Mouse (Mus musculus): ENCODE measurements at regions not wholly inside any gene's neighbourhood (a gene's known extent, or its start where the extent isn't known, plus 50 kb on each side); places are given as distances from the start of the nearest gene placed in this dataset.

DNA sequence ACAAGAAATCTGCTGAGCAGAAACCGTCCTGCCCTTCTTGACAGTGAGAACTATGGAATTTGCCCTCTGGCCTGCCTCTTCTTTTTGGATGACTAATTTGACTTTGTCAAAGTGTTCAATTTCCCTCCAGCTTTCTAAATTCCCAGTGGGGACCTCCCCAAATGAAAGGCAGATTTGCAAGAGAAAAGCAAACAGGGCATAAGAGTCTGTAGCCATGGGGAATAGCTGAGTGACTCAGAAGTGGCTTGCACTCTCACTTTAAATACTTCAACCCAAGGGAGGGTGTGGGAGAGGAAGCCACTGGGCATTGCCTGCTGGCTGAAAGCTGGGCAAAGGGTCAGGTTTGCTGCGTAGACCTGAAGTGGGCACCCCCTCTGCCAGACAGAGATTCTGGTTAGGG lies 220.7 kb upstream of the Prok2 start:
- Histone ChIP-seq H3K9ac (ENCODE audit: low read length) (no peak overlapping the region), H3K4me3 (ENCODE audit: low read length) (no peak overlapping the region), H3K4me2 (ENCODE audit: low read depth, low read length) (no peak overlapping the region), H3K4me1 (replicated peaks; ENCODE audit: control insufficient read depth, insufficient read depth, low read length) (peaks cover 16% of the 10 kb centered on the region), H3K36me3 (ENCODE audit: control insufficient read depth, insufficient read depth, low read length) (no peaks in the 10 kb centered on the region), H3K9me3 (ENCODE audit: control insufficient read depth, low read length) (no peaks in the 10 kb centered on the region), H3K27me3 (ENCODE audit: control insufficient read depth, insufficient read depth, low read depth, low read length) (no peaks in the 10 kb centered on the region), H3K27ac (ENCODE audit: low read length) (peak overlapping the region; percentile 56)
- 40% methylated on average over 2 of the region's 2 CpGs for WGBS
- peak; percentile 68 for ATAC-seq (ENCODE audit: low read depth)

DNA sequence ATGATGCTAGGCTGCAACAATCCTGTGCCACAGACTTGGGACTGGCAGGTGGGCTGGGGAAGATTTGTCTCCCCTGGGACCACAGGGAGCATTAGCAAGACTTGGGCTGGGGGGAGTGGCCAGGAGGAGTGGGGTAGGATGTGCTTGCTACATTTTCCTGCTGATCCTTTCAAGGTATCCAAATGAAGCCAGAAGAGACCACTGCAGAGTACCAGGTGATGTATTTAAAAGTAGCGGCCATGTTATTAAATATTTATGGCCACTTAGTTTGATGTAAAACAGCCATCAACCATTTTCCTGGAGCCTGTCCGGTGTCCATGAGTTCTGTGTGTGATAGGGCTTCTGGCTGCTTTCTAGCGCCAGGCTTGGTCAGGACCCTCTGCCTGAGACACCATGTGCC lies 220.3 kb upstream of the Prok2 start:
- Histone ChIP-seq H3K4me1 (replicated peaks; ENCODE audit: control insufficient read depth, insufficient read depth, low read length) (peaks cover 16% of the 10 kb centered on the region), H3K9ac (ENCODE audit: low read length) (no peak overlapping the region), H3K9me3 (ENCODE audit: control insufficient read depth, low read length) (no peaks in the 10 kb centered on the region), H3K27ac (ENCODE audit: low read length) (peak overlapping the region; percentile 56), H3K27me3 (ENCODE audit: control insufficient read depth, insufficient read depth, low read depth, low read length) (no peaks in the 10 kb centered on the region), H3K4me3 (ENCODE audit: low read length) (no peak overlapping the region), H3K36me3 (ENCODE audit: control insufficient read depth, insufficient read depth, low read length) (no peaks in the 10 kb centered on the region), H3K4me2 (ENCODE audit: low read depth, low read length) (no peak overlapping the region)
- ATAC-seq (ENCODE audit: low read depth): no peak
- 62% methylated on average over 3 of the region's 3 CpGs for WGBS

GRCm38 (mm10) chr6:99945691-99946090 lies 219.5 kb upstream of the Prok2 start:
- ATAC-seq (ENCODE audit: low read depth): no peak
- H3K9ac ChIP-seq (ENCODE audit: low read length): no peak overlapping the region
- no peak overlapping the region for H3K27ac ChIP-seq (ENCODE audit: low read length)
- H3K4me1 ChIP-seq (replicated peaks; ENCODE audit: control insufficient read depth, insufficient read depth, low read length): peaks cover 16% of the 10 kb centered on the region
- H3K27me3 ChIP-seq (ENCODE audit: control insufficient read depth, insufficient read depth, low read depth, low read length): no peaks in the 10 kb centered on the region; the same call in 1 of the 2 replicates
- H3K9me3 ChIP-seq (ENCODE audit: control insufficient read depth, low read length): no peaks in the 10 kb centered on the region
- no peak overlapping the region for H3K4me3 ChIP-seq (ENCODE audit: low read length)
- no peak overlapping the region for H3K4me2 ChIP-seq (ENCODE audit: low read depth, low read length)
- WGBS: 69% methylated on average over 2 of the region's 2 CpGs
- H3K36me3 ChIP-seq (ENCODE audit: control insufficient read depth, insufficient read depth, low read length): no peaks in the 10 kb centered on the region

DNA sequence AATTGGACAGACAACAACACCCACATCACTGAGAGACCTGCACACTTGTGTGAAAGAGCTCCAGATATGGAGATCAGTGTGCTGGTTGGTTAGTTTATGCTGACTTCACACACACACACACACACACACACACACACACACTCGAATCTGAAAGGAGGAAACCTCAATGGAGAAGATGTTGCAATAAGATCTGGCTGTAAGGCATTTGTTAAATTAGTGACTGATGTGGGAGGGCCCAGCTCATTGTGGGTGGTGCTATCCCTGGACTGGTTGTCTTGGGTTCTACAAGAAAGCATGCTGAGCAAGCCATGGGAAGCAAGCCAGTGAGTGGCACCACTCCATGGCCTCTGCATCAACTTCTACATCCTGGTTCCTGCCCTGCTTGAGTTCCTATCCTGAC lies 216.8 kb upstream of the Prok2 start:
- no peak overlapping the region for H3K4me2 ChIP-seq (ENCODE audit: low read depth, low read length)
- no peak overlapping the region for H3K9ac ChIP-seq (ENCODE audit: low read length)
- no peaks in the 10 kb centered on the region; the same call in none of the 2 replicates for H3K27me3 ChIP-seq (ENCODE audit: control insufficient read depth, insufficient read depth, low read depth, low read length)
- no peak overlapping the region for H3K4me3 ChIP-seq (ENCODE audit: low read length)
- no peaks in the 10 kb centered on the region for H3K9me3 ChIP-seq (ENCODE audit: control insufficient read depth, low read length)
- no peaks in the 10 kb centered on the region for H3K36me3 ChIP-seq (ENCODE audit: control insufficient read depth, insufficient read depth, low read length)
- no peak for ATAC-seq (ENCODE audit: low read depth)
- 50% methylated on average over 1 of the region's 1 CpGs for WGBS
- peaks cover 13% of the 10 kb centered on the region for H3K4me1 ChIP-seq (replicated peaks; ENCODE audit: control insufficient read depth, insufficient read depth, low read length)
- no peak overlapping the region for H3K27ac ChIP-seq (ENCODE audit: low read length)

- ATAC-seq (ENCODE audit: low read depth): no peak
- no peak overlapping the region for H3K27ac ChIP-seq (ENCODE audit: low read length)
- 35% methylated on average over 5 of the region's 5 CpGs for WGBS
- H3K4me3 ChIP-seq (ENCODE audit: low read length): no peak overlapping the region
- H3K9ac ChIP-seq (ENCODE audit: low read length): no peak overlapping the region
- H3K9me3 ChIP-seq (ENCODE audit: control insufficient read depth, low read length): no peaks in the 10 kb centered on the region
- H3K27me3 ChIP-seq (ENCODE audit: control insufficient read depth, insufficient read depth, low read depth, low read length): no peaks in the 10 kb centered on the region; the same call in none of the 2 replicates
- no peak overlapping the region for H3K4me2 ChIP-seq (ENCODE audit: low read depth, low read length)
- H3K36me3 ChIP-seq (ENCODE audit: control insufficient read depth, insufficient read depth, low read length): no peaks in the 10 kb centered on the region
- peaks cover 19% of the 10 kb centered on the region for H3K4me1 ChIP-seq (replicated peaks; ENCODE audit: control insufficient read depth, insufficient read depth, low read length)
Observed at GRCm38 (mm10) chr6:99940118-99940517, 213.9 kb upstream of the Prok2 start.

GRCm38 (mm10) chr6:99939382-99939781 lies 213.2 kb upstream of the Prok2 start:
- H3K4me1 ChIP-seq (replicated peaks; ENCODE audit: control insufficient read depth, insufficient read depth, low read length): peaks cover 19% of the 10 kb centered on the region
- no peak overlapping the region for H3K4me2 ChIP-seq (ENCODE audit: low read depth, low read length)
- no peak overlapping the region for H3K4me3 ChIP-seq (ENCODE audit: low read length)
- 49% methylated on average over 5 of the region's 5 CpGs for WGBS
- H3K9ac ChIP-seq (ENCODE audit: low read length): no peak overlapping the region
- no peaks in the 10 kb centered on the region for H3K9me3 ChIP-seq (ENCODE audit: control insufficient read depth, low read length)
- H3K36me3 ChIP-seq (ENCODE audit: control insufficient read depth, insufficient read depth, low read length): no peaks in the 10 kb centered on the region
- ATAC-seq (ENCODE audit: low read depth): no peak
- no peak overlapping the region for H3K27ac ChIP-seq (ENCODE audit: low read length)
- no peaks in the 10 kb centered on the region; the same call in none of the 2 replicates for H3K27me3 ChIP-seq (ENCODE audit: control insufficient read depth, insufficient read depth, low read depth, low read length)

DNA sequence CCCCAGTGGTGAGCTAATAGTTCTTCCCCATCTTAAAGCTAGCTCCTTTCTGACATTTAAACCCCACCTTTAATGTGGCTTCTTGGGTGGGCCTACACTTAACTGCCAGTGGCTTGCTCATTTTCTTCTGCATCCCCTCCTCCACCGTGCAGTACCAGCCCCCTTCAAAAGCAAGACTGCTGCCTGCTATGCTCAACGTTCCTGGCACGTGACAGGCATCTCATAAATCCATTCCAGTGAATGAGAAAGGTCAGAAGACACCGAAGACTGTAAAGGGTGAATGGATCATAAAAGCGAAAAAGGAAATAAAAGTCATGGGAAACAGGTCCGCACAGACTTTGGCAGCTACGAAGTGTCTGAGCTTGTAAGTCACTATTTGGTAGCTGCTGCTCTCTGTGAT lies 212.8 kb upstream of the Prok2 start:
- Histone ChIP-seq H3K4me3 (ENCODE audit: low read length) (no peak overlapping the region), H3K4me2 (ENCODE audit: low read depth, low read length) (no peak overlapping the region), H3K9ac (ENCODE audit: low read length) (no peak overlapping the region), H3K27me3 (ENCODE audit: control insufficient read depth, insufficient read depth, low read depth, low read length) (no peaks in the 10 kb centered on the region; the same call in none of the 2 replicates), H3K9me3 (ENCODE audit: control insufficient read depth, low read length) (no peaks in the 10 kb centered on the region), H3K36me3 (ENCODE audit: control insufficient read depth, insufficient read depth, low read length) (no peaks in the 10 kb centered on the region), H3K27ac (ENCODE audit: low read length) (no peak overlapping the region), H3K4me1 (replicated peaks; ENCODE audit: control insufficient read depth, insufficient read depth, low read length) (peaks cover 18% of the 10 kb centered on the region)
- WGBS: 47% methylated on average over 7 of the region's 7 CpGs
- no peak for ATAC-seq (ENCODE audit: low read depth)

DNA sequence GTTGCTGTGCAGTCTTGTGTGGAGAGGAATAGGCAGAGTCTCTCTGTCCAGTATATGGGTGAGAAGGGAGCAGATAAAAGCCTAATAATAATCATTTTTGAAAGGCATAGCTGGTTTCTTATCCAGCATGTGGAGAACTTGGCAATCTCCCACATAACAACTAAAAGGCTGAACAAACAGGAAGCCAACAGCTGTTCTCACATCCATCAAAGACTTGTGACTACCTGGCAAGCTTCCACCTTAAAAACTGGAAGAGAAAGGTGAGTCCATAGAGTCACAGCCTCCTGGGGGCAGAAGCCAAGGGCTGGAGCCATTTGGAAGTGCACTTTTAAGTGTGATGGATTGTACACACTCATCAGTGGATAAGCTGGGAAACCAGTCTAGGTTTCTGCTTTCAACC lies 210.5 kb upstream of the Prok2 start:
- no peak for ATAC-seq (ENCODE audit: low read depth)

DNA sequence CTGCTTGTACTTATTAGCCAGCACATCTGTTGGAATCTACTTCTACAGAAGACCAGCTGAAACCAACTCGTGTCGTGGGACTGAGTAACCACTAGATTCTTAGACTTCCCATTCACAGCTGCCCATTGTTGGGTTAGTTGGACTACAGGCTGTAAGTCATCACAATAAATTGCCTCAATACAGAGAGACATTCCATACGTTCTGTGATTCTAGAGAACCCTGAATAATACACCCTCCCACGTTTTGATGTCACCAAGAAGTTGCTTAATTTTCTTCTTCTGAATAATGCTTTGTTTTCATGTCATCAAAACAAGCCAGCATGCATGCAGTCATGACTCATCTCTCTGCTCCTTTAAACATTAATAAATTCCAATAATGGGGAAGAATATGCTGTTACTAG lies 209.2 kb upstream of the Prok2 start:
- H3K4me2 ChIP-seq (ENCODE audit: low read depth, low read length): no peak overlapping the region
- no peaks in the 10 kb centered on the region; the same call in 1 of the 2 replicates for H3K27me3 ChIP-seq (ENCODE audit: control insufficient read depth, insufficient read depth, low read depth, low read length)
- H3K36me3 ChIP-seq (ENCODE audit: control insufficient read depth, insufficient read depth, low read length): no peaks in the 10 kb centered on the region
- WGBS: 83% methylated on average over 4 of the region's 4 CpGs
- H3K27ac ChIP-seq (ENCODE audit: low read length): no peak overlapping the region
- H3K4me1 ChIP-seq (replicated peaks; ENCODE audit: control insufficient read depth, insufficient read depth, low read length): peaks cover 23% of the 10 kb centered on the region
- ATAC-seq (ENCODE audit: low read depth): no peak
- no peaks in the 10 kb centered on the region for H3K9me3 ChIP-seq (ENCODE audit: control insufficient read depth, low read length)
- no peak overlapping the region for H3K9ac ChIP-seq (ENCODE audit: low read length)
- no peak overlapping the region for H3K4me3 ChIP-seq (ENCODE audit: low read length)

More for the DNA sequence above, 210.5 kb upstream of the Prok2 start:
- Histone ChIP-seq H3K4me1 (replicated peaks; ENCODE audit: control insufficient read depth, insufficient read depth, low read length) (peaks cover 23% of the 10 kb centered on the region), H3K4me3 (ENCODE audit: low read length) (no peak overlapping the region), H3K36me3 (ENCODE audit: control insufficient read depth, insufficient read depth, low read length) (no peaks in the 10 kb centered on the region), H3K27me3 (ENCODE audit: control insufficient read depth, insufficient read depth, low read depth, low read length) (no peaks in the 10 kb centered on the region; the same call in none of the 2 replicates), H3K9ac (ENCODE audit: low read length) (no peak overlapping the region), H3K4me2 (ENCODE audit: low read depth, low read length) (no peak overlapping the region), H3K9me3 (ENCODE audit: control insufficient read depth, low read length) (no peaks in the 10 kb centered on the region), H3K27ac (ENCODE audit: low read length) (no peak overlapping the region)

GRCm38 (mm10) chr6:99934394-99934793 lies 208.2 kb upstream of the Prok2 start:
- peak; percentile 84 for ATAC-seq (ENCODE audit: low read depth)
- 24% methylated on average over 5 of the region's 5 CpGs for WGBS
- Histone ChIP-seq H3K4me3 (ENCODE audit: low read length) (no peak overlapping the region), H3K9ac (ENCODE audit: low read length) (no peak overlapping the region), H3K36me3 (ENCODE audit: control insufficient read depth, insufficient read depth, low read length) (no peaks in the 10 kb centered on the region), H3K27me3 (ENCODE audit: control insufficient read depth, insufficient read depth, low read depth, low read length) (no peaks in the 10 kb centered on the region), H3K4me1 (replicated peaks; ENCODE audit: control insufficient read depth, insufficient read depth, low read length) (peaks cover 23% of the 10 kb centered on the region), H3K4me2 (ENCODE audit: low read depth, low read length) (no peak overlapping the region), H3K27ac (ENCODE audit: low read length) (peak overlapping the region; percentile 42; the same call in 1 of the 2 replicates), H3K9me3 (ENCODE audit: control insufficient read depth, low read length) (no peaks in the 10 kb centered on the region)

All from lung, embryonic 16.5 days (tissue).